Mouse (Mus musculus) 416B (cell line): Measurements from ENCODE around the gene Zfp978.
"Not testable (repeated sequence)": the region's sequence is repeated elsewhere in the genome, so short reads cannot be mapped to it uniquely, and the experiment has no call there.

Source experiments
- DNase-seq: peaks from one replicate; pipeline ENCODE4 v3.0.0; 2011; ENCODE audit warnings: low read depth

Zfp978 gene

DNA sequence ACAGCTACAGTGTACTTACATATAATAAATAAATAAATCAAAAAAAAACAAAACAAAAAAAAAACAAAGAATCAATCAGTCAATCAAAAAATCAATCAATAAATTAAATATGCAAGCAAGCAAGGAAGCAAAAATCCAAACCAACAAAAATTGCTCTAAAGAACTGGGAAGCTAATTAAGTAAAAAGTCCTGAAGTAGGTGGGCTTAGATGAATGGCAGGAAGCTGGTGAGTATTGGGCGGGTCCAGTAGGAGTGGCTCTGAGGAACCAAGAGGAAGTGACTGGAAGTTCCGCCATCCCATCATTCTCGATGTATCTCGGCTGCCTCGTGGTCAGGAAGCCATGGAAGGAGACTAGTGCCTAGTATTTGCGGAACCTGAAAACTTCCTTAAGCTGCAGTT lies at the start of gene Zfp978:
TSS of gene Zfp978 (plus strand) at position 301 of the 400 bp plus-strand sequence.
- not testable (repeated sequence) for DNase-seq

- DNase-seq: not testable (repeated sequence)
These were observed 25.9 kb upstream of the Zfp978 start for GRCm38 (mm10) chr4:147335036-147335690.

DNA sequence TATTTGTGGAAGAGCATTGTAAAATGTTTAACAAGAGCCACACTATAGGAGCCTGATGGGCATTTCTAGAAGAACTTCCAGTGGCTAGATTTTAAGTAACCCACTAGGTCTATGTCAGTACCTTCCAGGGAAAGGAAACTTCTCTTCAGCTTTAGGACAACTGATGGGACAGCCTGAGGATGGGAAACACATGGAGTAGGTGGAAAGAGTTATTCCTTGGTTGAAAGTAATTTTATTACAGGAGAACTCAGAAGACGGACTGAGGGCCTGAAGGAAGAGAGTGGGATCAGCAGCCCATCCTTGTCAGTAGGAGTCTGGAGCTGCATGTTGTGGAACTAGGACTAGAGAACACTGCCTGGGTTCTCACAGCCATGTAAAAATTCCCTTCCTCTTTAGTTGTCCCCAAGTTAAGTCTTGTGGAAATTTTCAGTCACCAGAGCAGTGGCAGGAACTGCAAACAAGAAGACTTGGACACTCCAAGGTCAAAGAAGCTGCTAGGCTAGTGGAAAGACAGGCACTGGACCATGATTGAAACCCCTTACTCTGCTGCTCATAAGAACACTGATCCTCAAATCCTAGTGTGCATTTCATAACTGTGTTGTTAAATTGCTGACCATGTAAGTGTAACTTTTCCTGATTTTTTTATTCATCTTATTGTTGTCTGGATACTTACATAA lies 25.3 kb upstream of the Zfp978 start:
- DNase-seq: not testable (repeated sequence)

DNA sequence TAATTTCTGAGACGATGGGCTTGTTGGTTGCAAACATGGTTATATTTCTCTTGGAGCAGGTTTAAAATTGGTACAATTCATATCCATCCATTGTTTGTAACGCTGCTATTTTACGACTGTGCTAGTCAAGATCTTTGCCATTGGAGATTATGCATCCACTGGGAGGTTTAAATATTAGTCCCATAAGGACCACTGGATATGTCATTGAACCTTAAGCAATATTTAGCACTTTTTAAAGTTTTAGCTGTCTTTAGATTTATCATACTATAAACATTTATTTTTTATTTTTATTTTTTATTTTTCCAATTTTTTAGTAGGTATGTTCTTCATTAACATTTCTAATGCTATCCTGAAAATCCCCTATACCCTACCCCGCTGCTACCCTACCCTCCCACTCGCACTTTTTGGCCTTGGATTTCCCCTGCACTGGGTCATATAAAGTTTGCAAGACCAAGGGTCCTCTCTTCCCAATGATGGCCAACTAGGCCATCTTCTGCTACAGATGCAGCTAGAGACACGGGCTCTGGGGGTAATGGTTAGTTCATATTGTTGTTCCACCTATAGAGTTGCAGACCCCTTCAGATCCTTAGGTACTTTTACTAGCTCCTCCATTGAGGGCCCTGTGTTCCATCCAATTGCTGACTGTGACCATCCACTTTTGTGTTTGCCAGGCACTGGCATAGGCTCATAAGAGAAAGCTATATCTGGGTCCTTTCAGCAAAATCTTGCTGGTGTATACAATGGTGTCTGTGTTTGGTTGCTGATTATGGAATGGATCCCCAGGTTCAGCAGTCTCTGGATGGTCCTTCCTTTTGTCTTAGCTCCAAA lies 24.5 kb upstream of the Zfp978 start:
- DNase-seq: not testable (repeated sequence)

DNA sequence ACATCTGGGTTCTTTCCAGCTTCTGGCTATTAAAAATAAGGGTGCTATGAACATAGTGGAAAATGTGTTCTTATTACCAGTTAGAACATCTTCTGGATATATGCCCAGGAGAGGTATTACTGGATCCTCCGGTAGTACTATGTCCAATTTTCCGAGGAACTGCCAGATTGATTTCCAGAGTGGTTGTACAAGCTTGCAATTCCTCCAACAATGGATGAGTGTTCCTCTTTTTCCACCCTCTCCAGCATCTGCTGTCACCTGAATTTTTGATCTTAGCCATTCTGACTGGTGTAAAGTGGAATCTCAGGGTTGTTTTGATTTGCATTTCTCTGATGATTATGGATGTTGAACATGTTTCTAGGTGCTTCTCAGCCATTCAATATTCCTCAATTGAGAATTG lies 23.6 kb upstream of the Zfp978 start:
- not testable (repeated sequence) for DNase-seq

- no peak for DNase-seq
These were observed 23.0 kb upstream of the Zfp978 start for GRCm38 (mm10) chr4:147338032-147338610.

DNA sequence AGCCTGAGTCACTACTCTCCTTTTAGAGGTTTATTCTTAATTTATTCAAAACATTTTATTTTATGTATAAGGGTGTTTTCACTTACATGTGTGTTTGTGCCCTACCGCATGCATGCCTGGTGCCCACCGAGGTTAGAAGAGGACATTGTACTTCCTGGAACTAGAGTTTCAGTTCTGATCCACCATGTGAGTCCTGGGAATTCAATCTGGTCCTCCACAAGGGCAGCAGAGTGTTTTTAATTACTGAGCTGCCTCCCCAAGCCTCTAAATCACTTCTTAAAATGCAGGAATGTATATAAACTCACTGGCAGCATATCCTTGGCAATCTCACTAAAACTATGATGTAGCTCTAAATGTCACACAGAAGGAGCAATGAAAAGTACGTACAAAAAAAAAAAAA lies 22.4 kb upstream of the Zfp978 start:
- DNase-seq: not testable (repeated sequence)

- DNase-seq: not testable (repeated sequence)
These were observed 21.4 kb upstream of the Zfp978 start for GRCm38 (mm10) chr4:147339601-147340219.

DNA sequence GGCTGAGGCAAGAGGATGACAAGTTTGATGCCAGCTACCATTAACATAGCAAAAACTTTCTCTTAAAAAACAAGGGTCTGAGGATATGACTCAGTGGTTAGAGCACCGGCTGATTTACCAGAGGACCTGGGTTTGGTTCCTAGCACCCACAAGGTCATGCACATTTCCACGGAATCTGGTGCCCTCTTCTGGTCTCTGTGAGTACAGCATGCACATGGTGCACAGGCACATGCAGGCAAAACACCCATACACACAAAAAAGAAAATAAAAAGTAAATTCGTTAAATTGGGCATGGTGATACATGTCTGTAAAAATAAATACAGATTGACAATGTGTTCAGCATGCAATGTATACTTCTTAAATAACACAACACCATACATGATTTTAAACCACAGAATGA lies 20.9 kb upstream of the Zfp978 start:
- not testable (repeated sequence) for DNase-seq

DNA sequence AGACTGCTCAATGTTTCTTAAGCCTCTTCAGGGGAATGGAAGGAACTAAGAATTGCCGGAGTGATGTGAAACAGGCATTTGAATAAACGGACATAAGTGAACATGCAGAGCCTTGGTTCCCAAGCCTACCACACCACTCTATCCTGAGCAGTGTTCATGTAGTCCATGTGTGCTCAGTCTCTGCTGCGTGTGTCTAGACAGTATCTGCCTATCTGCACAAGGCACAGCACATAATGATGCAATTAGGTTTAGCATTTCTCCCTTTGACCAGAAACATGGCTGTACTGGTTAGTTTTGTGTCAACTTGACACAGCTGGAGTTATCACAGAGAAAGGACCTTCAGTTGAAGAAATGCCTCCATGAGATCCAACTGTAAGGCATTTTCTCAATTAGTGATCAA lies 20.2 kb upstream of the Zfp978 start:
- DNase-seq: not testable (repeated sequence)

DNA sequence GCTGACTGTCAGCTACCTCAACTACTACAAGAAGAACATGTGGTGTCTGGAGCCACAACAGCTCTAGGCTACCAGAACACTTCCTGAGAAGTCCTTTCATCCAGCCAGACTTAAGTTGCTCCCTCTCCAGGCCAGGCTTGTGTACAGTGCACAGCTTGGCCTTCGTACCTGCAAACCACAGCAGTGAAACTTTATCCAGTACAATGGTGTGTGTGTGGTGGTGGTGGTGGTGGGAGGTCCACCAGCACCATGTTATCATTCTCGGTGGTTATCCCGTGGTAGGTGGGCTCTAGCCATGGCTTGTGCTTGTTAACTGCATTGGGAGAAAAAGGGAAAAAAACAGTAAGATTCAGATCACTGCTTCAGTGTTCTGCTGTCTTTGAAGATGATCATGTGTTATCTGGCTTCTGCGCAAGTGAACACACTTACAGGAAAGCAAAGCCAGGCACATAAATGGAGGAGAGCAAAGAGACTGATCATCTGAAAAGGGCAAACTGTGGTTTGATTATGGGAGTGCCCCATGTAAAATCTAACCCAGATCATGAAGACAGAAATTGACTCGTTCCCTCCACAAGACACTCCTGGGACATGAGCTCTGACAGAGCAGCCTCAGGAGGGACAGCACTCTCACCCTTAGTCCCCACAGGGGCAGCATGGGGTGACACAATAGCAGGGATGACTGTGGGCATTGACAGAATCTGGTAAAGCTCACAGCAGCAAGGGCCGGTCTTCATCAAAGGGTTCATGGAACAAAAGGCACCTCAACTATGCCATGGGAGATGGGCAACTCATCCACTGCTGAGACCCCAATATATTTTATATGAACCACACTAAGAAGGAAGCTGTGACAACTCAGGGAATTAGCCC lies 17.8 kb upstream of the Zfp978 start:
- not testable (repeated sequence) for DNase-seq

DNA sequence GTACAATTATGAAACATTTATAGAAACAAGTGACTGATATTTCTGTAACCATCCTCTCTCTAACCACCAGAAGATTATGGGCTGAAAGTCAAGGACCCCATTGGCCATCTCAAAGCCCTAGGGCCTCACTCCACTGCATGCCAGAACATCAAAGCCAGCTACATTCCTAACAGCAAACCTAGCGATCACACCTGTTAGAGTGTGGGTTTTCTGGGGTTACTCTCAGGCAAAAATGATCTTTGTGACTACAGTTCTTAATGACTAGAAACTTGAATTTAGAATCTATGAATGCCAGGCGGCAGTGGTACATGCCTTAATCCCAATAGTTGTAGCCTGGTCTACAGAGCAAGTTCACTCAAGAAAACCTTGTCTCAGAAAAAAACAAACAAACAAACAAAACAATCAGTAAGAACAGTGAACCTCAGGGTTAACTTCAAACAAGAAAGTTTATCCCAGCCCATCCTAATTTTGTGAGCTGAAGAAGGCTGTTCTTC lies 16.0 kb upstream of the Zfp978 start:
- not testable (repeated sequence) for DNase-seq

DNA sequence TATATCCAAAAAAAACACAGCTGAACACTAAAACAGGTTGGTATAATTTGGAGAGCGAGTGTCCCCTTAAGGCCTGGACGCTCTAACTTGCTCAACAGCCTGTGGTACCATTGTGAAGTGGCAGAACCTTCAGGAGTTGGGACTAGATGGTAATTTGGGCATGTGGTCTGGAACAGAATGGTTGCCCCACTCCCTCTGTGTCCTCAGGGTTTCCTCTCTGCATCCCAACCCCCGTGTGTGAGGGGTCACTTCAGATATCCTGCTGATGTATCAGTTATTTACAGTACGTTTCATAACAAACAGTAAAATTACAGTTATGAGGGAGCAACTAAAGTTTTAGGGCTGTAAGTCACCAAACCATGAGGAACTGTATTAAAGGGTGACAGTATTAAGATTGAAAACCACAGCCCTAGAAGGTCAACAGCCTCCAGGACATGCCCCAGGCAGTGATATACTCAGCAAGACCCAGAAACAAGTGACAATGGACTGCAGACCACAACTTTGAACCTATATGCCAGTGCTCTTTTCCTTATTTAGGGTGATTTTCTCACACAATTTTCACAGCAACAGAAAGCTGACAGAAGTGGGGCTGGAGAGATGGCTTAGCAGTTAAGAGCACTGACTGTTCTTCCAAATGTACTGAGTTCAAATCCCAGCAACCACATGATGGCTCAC lies 14.6 kb upstream of the Zfp978 start:
- not testable (repeated sequence) for DNase-seq

GRCm38 (mm10) chr4:147347300-147347699 lies 13.8 kb upstream of the Zfp978 start:
- DNase-seq: not testable (repeated sequence)

- DNase-seq: not testable (repeated sequence)
These were observed 13.2 kb upstream of the Zfp978 start for GRCm38 (mm10) chr4:147347880-147348279.

DNA sequence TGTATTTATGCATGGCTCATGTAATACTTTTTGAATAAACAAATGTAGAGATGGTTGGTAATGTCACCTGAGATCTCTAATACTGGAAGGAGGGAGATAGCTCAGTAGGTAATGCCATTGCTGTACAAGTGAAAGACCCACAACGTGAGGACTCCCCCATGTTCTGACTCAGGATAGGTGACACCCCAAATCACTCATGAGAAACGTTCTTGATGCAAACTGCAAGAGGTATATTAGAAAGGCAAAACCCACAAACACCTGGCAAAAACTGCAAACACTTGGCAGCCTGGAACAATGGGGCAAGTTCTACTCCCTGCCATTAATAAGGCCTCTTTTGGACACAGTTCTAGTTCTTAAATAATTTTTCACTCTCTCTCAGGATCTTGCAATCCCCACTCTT lies 12.7 kb upstream of the Zfp978 start:
- DNase-seq: not testable (repeated sequence)

GRCm38 (mm10) chr4:147348906-147349686 lies 12.0 kb upstream of the Zfp978 start:
- not testable (repeated sequence) for DNase-seq

DNA sequence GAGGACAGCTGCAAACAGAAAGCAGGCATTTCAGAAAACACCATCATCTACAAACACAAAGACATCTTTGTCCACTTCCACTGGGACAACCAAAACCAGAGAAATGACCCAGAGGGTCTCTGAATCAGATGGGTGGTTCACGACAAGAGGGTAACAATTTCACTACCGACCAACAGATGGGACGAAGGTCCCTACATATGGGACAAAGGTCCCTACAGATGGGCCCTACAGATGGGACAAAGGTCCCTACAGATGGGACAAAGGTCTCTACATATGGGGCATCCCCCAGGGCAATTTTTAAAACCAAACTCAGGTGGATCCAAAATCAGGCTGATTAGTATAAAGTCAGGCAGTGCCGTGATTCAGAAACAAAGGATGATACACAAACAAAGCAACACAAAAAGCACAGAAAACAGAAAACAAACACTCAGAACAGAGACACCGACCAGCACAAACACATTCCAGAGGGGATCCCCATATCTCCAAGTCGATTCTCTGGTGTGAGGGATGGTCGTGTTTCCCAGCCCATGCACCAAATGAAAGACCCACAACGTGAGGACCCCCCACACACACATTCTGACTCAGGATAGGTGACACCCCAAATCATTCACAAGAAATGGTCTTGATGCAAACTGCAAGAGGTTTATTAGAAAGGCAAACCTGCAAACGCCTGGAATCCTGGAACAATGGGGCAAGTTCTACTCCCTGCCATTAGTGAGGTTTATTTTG lies 11.3 kb upstream of the Zfp978 start:
- DNase-seq: not testable (repeated sequence)

GRCm38 (mm10) chr4:147350541-147350940 lies 10.6 kb upstream of the Zfp978 start:
- DNase-seq: not testable (repeated sequence)
